Mouse (Mus musculus): Measurements from ENCODE around the gene Mknk2. TPM values are rescaled to one million over a fixed set of nuclear protein-coding genes. Genes with fewer than 3 reads are reported as not detected.

Gene Mknk2
- total and polyA plus RNA-seq, 2 experiments from 2014 or later: 43.6 to 69.8 TPM

DNA sequence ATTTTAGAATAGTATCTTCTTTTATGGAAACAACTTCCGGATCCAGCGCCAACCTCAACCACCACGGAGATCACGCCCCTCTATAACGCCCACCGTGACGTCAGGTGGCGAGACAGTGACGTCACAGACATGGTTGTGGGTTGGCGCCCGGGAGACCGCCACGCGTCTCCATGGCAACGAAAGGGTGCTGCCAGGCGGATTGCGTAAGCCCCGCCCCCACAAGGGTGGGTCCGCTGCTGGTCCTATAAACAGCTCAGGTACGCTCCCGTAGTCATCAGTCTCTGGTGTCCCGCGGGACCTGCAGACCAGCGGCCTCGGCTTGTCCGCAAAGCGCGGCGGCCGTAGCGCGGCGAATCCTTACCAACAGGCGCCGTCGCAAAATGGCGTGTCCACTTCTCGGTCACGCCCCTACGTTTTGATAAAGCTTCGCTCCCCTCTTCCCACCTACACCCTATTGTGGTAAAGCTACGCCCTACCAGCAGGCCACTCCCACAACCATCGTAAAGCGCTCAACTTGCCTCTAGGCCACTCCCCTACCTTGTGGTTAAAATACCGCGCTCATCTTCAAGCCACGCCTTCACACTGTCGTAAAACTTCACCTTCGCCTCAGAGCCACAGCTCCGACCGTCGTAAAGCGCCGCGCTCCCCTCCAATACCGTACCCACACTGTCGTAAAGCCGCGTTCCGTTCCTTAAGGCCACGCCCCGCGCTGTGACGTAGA, 55.8 kb downstream of the Mknk2 start:
- Histone ChIP-seq H3K36me3 (ENCODE audit: insufficient read depth) (peaks cover 4% of the 10 kb centered on the region; the same call in 1 of the 2 replicates), H3K4me1 (ENCODE audit: insufficient read depth) (peaks cover 22% of the 10 kb centered on the region; the same call in 1 of the 2 replicates), H3K9ac (peak overlapping the region; percentile 87), H3K4me3 (ENCODE audit: low read depth, low read length) (peak overlapping the region; percentile 94), H3K27ac (ENCODE audit: low read depth, low read length) (peak overlapping the region; percentile 95), H3K27me3 (ENCODE audit: insufficient read depth, low read length) (no peaks in the 10 kb centered on the region), H3K9me3 (ENCODE audit: low read length) (no peaks in the 10 kb centered on the region), H3K4me2 (ENCODE audit: low read depth) (peak overlapping the region; percentile 71)
- peak; percentile 96 for ATAC-seq
- peak; percentile 100 for DNase-seq
- WGBS: under 1% methylated on average over 64 of the region's 64 CpGs
- no peak for TF ChIP-seq CTCF (IDR thresholded peaks at IDR 0.05; ENCODE audit: low read depth)

DNA sequence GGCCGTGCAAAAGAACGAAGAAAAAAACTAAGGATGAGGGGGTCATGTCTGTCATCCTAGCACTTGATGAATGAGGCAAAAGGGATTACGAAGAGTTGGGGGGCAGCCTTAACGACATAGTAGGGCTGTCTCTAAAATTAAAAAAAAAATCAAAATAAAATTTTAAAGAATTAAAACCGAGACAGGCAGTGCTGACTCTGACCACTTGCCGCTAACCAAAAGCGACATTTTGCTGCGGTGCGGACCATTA, 56.3 kb downstream of the Mknk2 start:
- ATAC-seq (no peak), DNase-seq (no peak)
- 2% methylated on average over 9 of the region's 9 CpGs for WGBS
- Histone ChIP-seq H3K9me3 (ENCODE audit: low read length) (no peaks in the 10 kb centered on the region), H3K27me3 (ENCODE audit: insufficient read depth, low read length) (no peaks in the 10 kb centered on the region), H3K27ac (ENCODE audit: low read depth, low read length) (peak overlapping the region; percentile 95), H3K4me3 (ENCODE audit: low read depth, low read length) (peak overlapping the region; percentile 94), H3K4me2 (ENCODE audit: low read depth) (peak overlapping the region; percentile 71), H3K4me1 (ENCODE audit: insufficient read depth) (peaks cover 22% of the 10 kb centered on the region; the same call in 1 of the 2 replicates), H3K36me3 (ENCODE audit: insufficient read depth) (peaks cover under 1% of the 10 kb centered on the region; the same call in 1 of the 2 replicates), H3K9ac (peak overlapping the region; percentile 60)
- no peak for TF ChIP-seq CTCF (IDR thresholded peaks at IDR 0.05; ENCODE audit: low read depth)

DNA sequence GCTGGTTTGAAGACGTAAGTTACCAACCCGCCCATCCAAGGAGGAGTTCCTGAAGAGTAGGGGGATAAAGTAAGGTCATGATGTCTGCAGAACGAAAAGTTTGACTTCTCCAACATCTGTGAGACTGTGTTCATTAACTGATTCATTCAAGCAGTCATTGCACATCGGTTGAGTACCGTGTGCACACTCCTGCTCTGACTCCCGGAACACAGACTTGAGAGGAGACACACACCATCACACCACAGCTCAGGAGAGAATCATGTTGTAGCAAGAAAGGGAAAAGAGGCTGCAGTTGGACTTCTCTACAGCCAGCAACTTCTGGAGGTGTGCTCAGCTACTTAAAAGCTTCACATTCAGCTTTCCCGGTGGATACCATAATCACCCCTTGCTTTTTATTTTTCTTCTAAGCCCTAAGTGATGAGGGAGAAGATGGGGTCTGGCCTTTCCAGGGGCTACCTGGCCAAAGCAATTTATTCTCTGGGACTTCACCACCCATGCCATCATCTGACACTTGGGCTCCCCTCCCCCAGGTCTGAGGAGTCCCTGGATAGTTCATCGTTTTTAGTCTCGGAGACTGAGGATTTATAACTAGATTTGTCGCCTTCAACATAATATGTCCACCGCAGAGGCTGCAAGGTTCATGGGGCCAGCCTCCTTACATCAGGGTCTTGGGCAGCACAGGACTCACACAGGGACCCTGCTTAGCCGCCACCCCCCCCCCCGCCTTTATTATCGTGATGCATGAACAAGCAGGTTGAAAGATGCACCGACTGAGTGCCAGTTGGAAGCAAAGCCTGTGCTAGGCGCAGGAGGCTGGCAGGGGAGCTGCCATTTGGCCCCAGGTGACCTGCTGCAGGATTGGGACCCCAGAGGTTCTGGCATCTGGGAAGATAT, 56.9 kb downstream of the Mknk2 start:
- Histone ChIP-seq H3K9ac (peak overlapping the region; percentile 60), H3K9me3 (ENCODE audit: low read length) (no peaks in the 10 kb centered on the region), H3K36me3 (ENCODE audit: insufficient read depth) (peaks cover 2% of the 10 kb centered on the region; the same call in 1 of the 2 replicates), H3K4me3 (ENCODE audit: low read depth, low read length) (peak overlapping the region; percentile 94), H3K27ac (ENCODE audit: low read depth, low read length) (peak overlapping the region; percentile 95), H3K4me1 (ENCODE audit: insufficient read depth) (peaks cover 22% of the 10 kb centered on the region; the same call in 1 of the 2 replicates), H3K4me2 (ENCODE audit: low read depth) (peak overlapping the region; percentile 71), H3K27me3 (ENCODE audit: insufficient read depth, low read length) (no peaks in the 10 kb centered on the region)
- 52% methylated on average over 16 of the region's 16 CpGs for WGBS
- ATAC-seq: no peak
- DNase-seq: no peak
- no peak for TF ChIP-seq CTCF (IDR thresholded peaks at IDR 0.05; ENCODE audit: low read depth)

DNA sequence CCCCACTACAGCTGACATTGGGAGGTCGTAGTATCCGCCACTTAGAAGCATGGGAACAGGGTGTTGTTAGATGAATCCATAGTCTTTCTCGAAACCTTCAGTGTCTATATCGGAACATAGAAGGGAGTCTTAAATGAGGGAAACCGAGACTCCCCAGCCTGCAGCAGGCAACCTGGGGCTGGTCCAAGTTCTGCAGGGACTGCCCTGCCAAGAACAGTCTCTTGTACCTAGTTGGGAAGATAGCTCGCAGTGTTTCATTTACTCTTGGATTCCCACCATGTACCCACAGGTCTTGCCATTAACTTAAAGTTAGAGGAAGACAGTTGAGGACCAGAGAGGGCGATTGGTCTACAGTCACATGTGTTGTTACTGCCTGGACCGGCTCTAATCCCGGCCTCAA, 57.5 kb downstream of the Mknk2 start:
- Histone ChIP-seq H3K9ac (no peak overlapping the region), H3K4me3 (ENCODE audit: low read depth, low read length) (no peak overlapping the region), H3K9me3 (ENCODE audit: low read length) (no peaks in the 10 kb centered on the region), H3K4me2 (ENCODE audit: low read depth) (no peak overlapping the region), H3K4me1 (ENCODE audit: insufficient read depth) (peaks cover 22% of the 10 kb centered on the region; the same call in 1 of the 2 replicates), H3K27ac (ENCODE audit: low read depth, low read length) (no peak overlapping the region), H3K36me3 (ENCODE audit: insufficient read depth) (peaks cover 9% of the 10 kb centered on the region), H3K27me3 (ENCODE audit: insufficient read depth, low read length) (no peaks in the 10 kb centered on the region)
- DNase-seq (no peak), ATAC-seq (no peak)
- WGBS: 87% methylated on average over 9 of the region's 9 CpGs
- no peak for TF ChIP-seq CTCF (IDR thresholded peaks at IDR 0.05; ENCODE audit: low read depth)

DNA sequence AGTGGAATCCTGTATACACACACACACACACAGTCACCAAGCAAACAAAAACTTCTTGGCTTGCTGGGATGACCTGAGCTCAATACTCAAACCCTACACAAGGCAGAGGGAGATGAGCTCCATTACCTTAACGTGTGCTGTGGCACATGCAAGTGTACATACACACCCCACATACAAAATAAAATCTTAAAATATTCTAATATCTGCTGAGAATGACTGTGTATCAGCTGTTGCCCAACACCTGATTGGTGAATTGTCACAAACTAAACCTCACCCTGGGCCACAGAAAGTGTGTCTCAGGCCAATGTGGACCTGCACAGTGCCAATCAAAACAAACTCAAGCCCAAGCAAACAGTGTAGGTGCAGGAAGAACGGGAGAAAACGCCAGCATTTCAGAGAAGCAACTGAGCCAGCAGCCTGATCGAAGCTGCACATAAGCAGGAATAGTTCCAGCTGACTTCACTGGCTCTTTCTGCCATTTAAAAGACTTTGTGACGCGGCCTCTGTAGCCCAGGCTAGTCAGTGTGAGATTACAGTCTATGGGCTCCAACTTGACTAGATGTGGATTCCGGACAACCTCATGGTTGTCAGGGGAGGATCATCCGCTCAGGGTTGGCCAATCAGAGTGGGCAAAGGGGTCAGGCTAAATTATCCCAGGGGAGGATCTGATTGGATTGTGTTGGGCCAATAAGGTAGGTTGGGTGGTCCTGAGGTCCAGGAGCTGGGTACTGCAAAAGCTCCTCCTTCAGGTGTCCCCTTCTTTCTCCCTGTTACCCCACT, 58.3 kb downstream of the Mknk2 start:
- Histone ChIP-seq H3K4me1 (ENCODE audit: insufficient read depth) (peaks cover 22% of the 10 kb centered on the region; the same call in 1 of the 2 replicates), H3K4me3 (ENCODE audit: low read depth, low read length) (no peak overlapping the region), H3K27me3 (ENCODE audit: insufficient read depth, low read length) (no peaks in the 10 kb centered on the region), H3K36me3 (ENCODE audit: insufficient read depth) (peaks cover 16% of the 10 kb centered on the region), H3K4me2 (ENCODE audit: low read depth) (no peak overlapping the region), H3K27ac (ENCODE audit: low read depth, low read length) (no peak overlapping the region), H3K9me3 (ENCODE audit: low read length) (no peaks in the 10 kb centered on the region), H3K9ac (no peak overlapping the region)
- 39% methylated on average over 8 of the region's 8 CpGs for WGBS
- no peak for TF ChIP-seq CTCF (IDR thresholded peaks at IDR 0.05; ENCODE audit: low read depth)
- DNase-seq (no peak), ATAC-seq (no peak)

DNA sequence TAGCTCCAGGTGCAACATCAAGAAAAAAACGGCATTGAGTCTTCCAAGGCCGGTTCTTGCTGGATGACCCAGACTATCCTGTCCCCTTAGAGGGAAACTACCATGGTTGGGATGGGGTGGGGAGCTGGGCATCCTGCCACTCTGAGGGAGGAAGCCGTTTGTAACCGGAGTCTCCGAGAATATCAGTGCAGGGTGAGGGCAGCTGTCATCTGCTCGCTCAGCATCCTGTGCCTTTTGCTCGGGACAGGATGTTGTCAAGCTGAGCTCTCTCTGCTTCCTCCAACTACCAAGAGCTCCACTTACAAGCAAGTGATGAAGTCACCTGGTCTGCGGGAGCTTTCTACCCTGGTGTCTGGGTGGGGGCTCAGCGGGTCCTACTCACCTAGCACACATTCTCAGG, 59.7 kb downstream of the Mknk2 start:
- Histone ChIP-seq H3K9ac (no peak overlapping the region), H3K4me1 (ENCODE audit: insufficient read depth) (peaks cover 8% of the 10 kb centered on the region; the same call in 1 of the 2 replicates), H3K4me2 (ENCODE audit: low read depth) (no peak overlapping the region), H3K36me3 (ENCODE audit: insufficient read depth) (peaks cover 29% of the 10 kb centered on the region), H3K4me3 (ENCODE audit: low read depth, low read length) (no peak overlapping the region), H3K27ac (ENCODE audit: low read depth, low read length) (no peak overlapping the region), H3K27me3 (ENCODE audit: insufficient read depth, low read length) (no peaks in the 10 kb centered on the region), H3K9me3 (ENCODE audit: low read length) (no peaks in the 10 kb centered on the region)
- ATAC-seq (no peak), DNase-seq (no peak)
- no peak for TF ChIP-seq CTCF (IDR thresholded peaks at IDR 0.05; ENCODE audit: low read depth)
- WGBS: 86% methylated on average over 9 of the region's 9 CpGs

Other genes with a start within 250 kb of the Mknk2 start
- gene Tcf3, start 244.5 kb downstream of the Mknk2 start, total RNA-seq (2014; rRNA removed): 69.0 and 91.4 TPM in 2 replicates
- 34.3 and 36.1 TPM in 2 replicates for gene Tcf3, start 244.5 kb downstream of the Mknk2 start, polyA plus RNA-seq (2015; fragmentation: Nextera tagmentation; extraction: Ambion mirVana)
- 0.62 and 1.9 TPM in 2 replicates for gene Onecut3, start 183.3 kb downstream of the Mknk2 start, total RNA-seq (2014; rRNA removed)
- 0.03 and 0.18 TPM in 2 replicates for gene Onecut3, start 183.3 kb downstream of the Mknk2 start, polyA plus RNA-seq (2015; fragmentation: Nextera tagmentation; extraction: Ambion mirVana)
- gene Atp8b3, start 139.0 kb downstream of the Mknk2 start, total RNA-seq (2014; rRNA removed): 0.05 and 0.38 TPM in 2 replicates
- gene Atp8b3, start 139.0 kb downstream of the Mknk2 start, polyA plus RNA-seq (2015; fragmentation: Nextera tagmentation; extraction: Ambion mirVana): 0.16 and 0.46 TPM in 2 replicates
- gene Rexo1, start 116.6 kb downstream of the Mknk2 start, total RNA-seq (2014; rRNA removed): 40.3 and 41.9 TPM in 2 replicates
- 27.9 and 30.5 TPM in 2 replicates for gene Rexo1, start 116.6 kb downstream of the Mknk2 start, polyA plus RNA-seq (2015; fragmentation: Nextera tagmentation; extraction: Ambion mirVana)
- 17.9 and 18.7 TPM in 2 replicates for gene Klf16, start 100.8 kb downstream of the Mknk2 start, total RNA-seq (2014; rRNA removed)
- gene Klf16, start 100.8 kb downstream of the Mknk2 start, polyA plus RNA-seq (2015; fragmentation: Nextera tagmentation; extraction: Ambion mirVana): 13.3 and 14.1 TPM in 2 replicates
- 156 and 201 TPM in 2 replicates for gene Abhd17a, start 87.8 kb downstream of the Mknk2 start, total RNA-seq (2014; rRNA removed)
- 154 and 155 TPM in 2 replicates for gene Abhd17a, start 87.8 kb downstream of the Mknk2 start, polyA plus RNA-seq (2015; fragmentation: Nextera tagmentation; extraction: Ambion mirVana)
- gene Scamp4, start 75.2 kb downstream of the Mknk2 start, total RNA-seq (2014; rRNA removed): 21.0 and 24.1 TPM in 2 replicates
- 86.8 and 87.9 TPM in 2 replicates for gene Scamp4, start 75.2 kb downstream of the Mknk2 start, polyA plus RNA-seq (2015; fragmentation: Nextera tagmentation; extraction: Ambion mirVana)
- gene Adat3, start 75.2 kb downstream of the Mknk2 start, total RNA-seq (2014; rRNA removed): 3.0 and 4.9 TPM in 2 replicates
- gene Adat3, start 75.2 kb downstream of the Mknk2 start, polyA plus RNA-seq (2015; fragmentation: Nextera tagmentation; extraction: Ambion mirVana): 4.2 and 4.5 TPM in 2 replicates
- 1.2 and 2.7 TPM in 2 replicates for gene Gm49322, start 72.1 kb downstream of the Mknk2 start, total RNA-seq (2014; rRNA removed)
- 0.58 and 0.69 TPM in 2 replicates for gene Gm49322, start 72.1 kb downstream of the Mknk2 start, polyA plus RNA-seq (2015; fragmentation: Nextera tagmentation; extraction: Ambion mirVana)
- gene Csnk1g2, start 55.3 kb downstream of the Mknk2 start, total RNA-seq (2014; rRNA removed): 127 and 135 TPM in 2 replicates
- gene Csnk1g2, start 55.3 kb downstream of the Mknk2 start, polyA plus RNA-seq (2015; fragmentation: Nextera tagmentation; extraction: Ambion mirVana): 91.8 and 94.1 TPM in 2 replicates
- 105 and 131 TPM in 2 replicates for gene Btbd2, start 21.0 kb downstream of the Mknk2 start, total RNA-seq (2014; rRNA removed)
- 70.4 and 77.6 TPM in 2 replicates for gene Btbd2, start 21.0 kb downstream of the Mknk2 start, polyA plus RNA-seq (2015; fragmentation: Nextera tagmentation; extraction: Ambion mirVana)
- gene Mob3a, start 23.9 kb upstream of the Mknk2 start, total RNA-seq (2014; rRNA removed): 54.1 and 57.8 TPM in 2 replicates
- 38.9 and 45.9 TPM in 2 replicates for gene Mob3a, start 23.9 kb upstream of the Mknk2 start, polyA plus RNA-seq (2015; fragmentation: Nextera tagmentation; extraction: Ambion mirVana)
- gene Izumo4, start 24.1 kb upstream of the Mknk2 start, total RNA-seq (2014; rRNA removed): 37.9 and 39.5 TPM in 2 replicates
- gene Izumo4, start 24.1 kb upstream of the Mknk2 start, polyA plus RNA-seq (2015; fragmentation: Nextera tagmentation; extraction: Ambion mirVana): 34.4 and 36.7 TPM in 2 replicates
- 137 and 176 TPM in 2 replicates for gene Ap3d1, start 64.2 kb upstream of the Mknk2 start, total RNA-seq (2014; rRNA removed)
- 63.8 and 87.7 TPM in 2 replicates for gene Ap3d1, start 64.2 kb upstream of the Mknk2 start, polyA plus RNA-seq (2015; fragmentation: Nextera tagmentation; extraction: Ambion mirVana)
- gene Dot1l, start 77.1 kb upstream of the Mknk2 start, total RNA-seq (2014; rRNA removed): 15.9 and 21.7 TPM in 2 replicates
- gene Dot1l, start 77.1 kb upstream of the Mknk2 start, polyA plus RNA-seq (2015; fragmentation: Nextera tagmentation; extraction: Ambion mirVana): 5.7 and 8.5 TPM in 2 replicates
- gene Sf3a2, start 120.1 kb upstream of the Mknk2 start, total RNA-seq (2014; rRNA removed): 20.4 and 20.6 TPM in 2 replicates
- 66.4 and 73.7 TPM in 2 replicates for gene Sf3a2, start 120.1 kb upstream of the Mknk2 start, polyA plus RNA-seq (2015; fragmentation: Nextera tagmentation; extraction: Ambion mirVana)
- gene Plekhj1, start 120.5 kb upstream of the Mknk2 start, total RNA-seq (2014; rRNA removed): 81.1 and 89.0 TPM in 2 replicates
- 96.8 and 107 TPM in 2 replicates for gene Plekhj1, start 120.5 kb upstream of the Mknk2 start, polyA plus RNA-seq (2015; fragmentation: Nextera tagmentation; extraction: Ambion mirVana)
- 0.62 and 0.69 TPM in 2 replicates for gene Amh, start 127.1 kb upstream of the Mknk2 start, total RNA-seq (2014; rRNA removed)
- not detected in 2 replicates for gene Amh, start 127.1 kb upstream of the Mknk2 start, polyA plus RNA-seq (2015; fragmentation: Nextera tagmentation; extraction: Ambion mirVana)
- gene Jsrp1, start 135.4 kb upstream of the Mknk2 start, total RNA-seq (2014; rRNA removed): 0.38 TPM in 1 of 2 replicates, not detected in the other
- gene Jsrp1, start 135.4 kb upstream of the Mknk2 start, polyA plus RNA-seq (2015; fragmentation: Nextera tagmentation; extraction: Ambion mirVana): 0.70 and 0.76 TPM in 2 replicates
- gene Oaz1, start 148.5 kb upstream of the Mknk2 start, total RNA-seq (2014; rRNA removed): 1,019 and 1,040 TPM in 2 replicates
- gene Oaz1, start 148.5 kb upstream of the Mknk2 start, polyA plus RNA-seq (2015; fragmentation: Nextera tagmentation; extraction: Ambion mirVana): 1,146 and 1,244 TPM in 2 replicates
- gene Lingo3, start 165.9 kb upstream of the Mknk2 start, total RNA-seq (2014; rRNA removed): 23.3 and 23.7 TPM in 2 replicates
- gene Lingo3, start 165.9 kb upstream of the Mknk2 start, polyA plus RNA-seq (2015; fragmentation: Nextera tagmentation; extraction: Ambion mirVana): 18.5 and 20.3 TPM in 2 replicates
- gene Lsm7, start 177.1 kb upstream of the Mknk2 start, total RNA-seq (2014; rRNA removed): 158 and 292 TPM in 2 replicates
- gene Lsm7, start 177.1 kb upstream of the Mknk2 start, polyA plus RNA-seq (2015; fragmentation: Nextera tagmentation; extraction: Ambion mirVana): 306 and 392 TPM in 2 replicates
- 79.2 and 90.3 TPM in 2 replicates for gene Sppl2b, start 177.2 kb upstream of the Mknk2 start, total RNA-seq (2014; rRNA removed)
- gene Sppl2b, start 177.2 kb upstream of the Mknk2 start, polyA plus RNA-seq (2015; fragmentation: Nextera tagmentation; extraction: Ambion mirVana): 64.6 and 74.4 TPM in 2 replicates
- gene Tmprss9, start 193.7 kb upstream of the Mknk2 start, total RNA-seq (2014; rRNA removed): 0.08 and 0.33 TPM in 2 replicates
- 0.18 and 0.22 TPM in 2 replicates for gene Tmprss9, start 193.7 kb upstream of the Mknk2 start, polyA plus RNA-seq (2015; fragmentation: Nextera tagmentation; extraction: Ambion mirVana)
- 214 and 233 TPM in 2 replicates for gene Timm13, start 222.9 kb upstream of the Mknk2 start, total RNA-seq (2014; rRNA removed)
- gene Timm13, start 222.9 kb upstream of the Mknk2 start, polyA plus RNA-seq (2015; fragmentation: Nextera tagmentation; extraction: Ambion mirVana): 381 and 448 TPM in 2 replicates
- gene Lmnb2, start 240.1 kb upstream of the Mknk2 start, total RNA-seq (2014; rRNA removed): 46.1 and 46.5 TPM in 2 replicates
- 22.1 and 24.5 TPM in 2 replicates for gene Lmnb2, start 240.1 kb upstream of the Mknk2 start, polyA plus RNA-seq (2015; fragmentation: Nextera tagmentation; extraction: Ambion mirVana)